Mouse (Mus musculus): ENCODE data around the gene Rps17.

DNA sequence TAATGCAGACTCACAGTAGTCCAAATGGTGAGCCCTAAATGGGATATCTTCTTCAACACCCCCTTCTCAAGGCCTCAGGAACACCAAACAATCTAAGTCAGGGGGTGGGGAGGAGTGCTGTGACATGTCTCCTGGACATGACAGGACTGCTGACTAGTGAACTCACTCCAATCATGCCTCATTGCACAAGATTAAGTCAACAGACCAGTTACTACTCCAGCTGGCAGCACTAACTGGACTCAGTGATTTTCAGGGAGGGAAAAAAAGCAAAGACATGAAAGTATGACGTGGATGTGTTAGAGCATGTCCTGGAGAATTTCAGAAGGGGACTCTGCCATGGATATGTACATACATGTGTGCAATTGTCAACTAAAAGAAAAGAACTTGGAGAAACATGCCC is 34.3 kb upstream of the Rps17 start:
- TF ChIP-seq CTCF (IDR thresholded peaks at IDR 0.05; ENCODE audit: low read depth, low read length) (no peak), POLR2A (IDR thresholded peaks at IDR 0.05; ENCODE audit: borderline replicate concordance, low read depth, low read length) (no peak)
